Mouse (Mus musculus) MN1 (cell line): ENCODE data around the gene Thumpd2.

Source experiments
- DNase-seq: peaks from one replicate; pipeline ENCODE4 v3.0.0-alpha.2; 2016; ENCODE audit warnings: low spot score

The Thumpd2 gene

GRCm38 (mm10) chr17:81032957-81033356 lies 31.9 kb downstream of the Thumpd2 start:
- DNase-seq, result no peak

- DNase-seq, result no peak
Observed at GRCm38 (mm10) chr17:81031830-81032442, 32.9 kb downstream of the Thumpd2 start.

- no peak for DNase-seq
Observed at GRCm38 (mm10) chr17:81027331-81027730, 37.6 kb downstream of the Thumpd2 start.

GRCm38 (mm10) chr17:81017132-81017531 lies 47.8 kb downstream of the Thumpd2 start:
- DNase-seq, result peak; percentile 46

GRCm38 (mm10) chr17:81015814-81016447 lies 49.0 kb downstream of the Thumpd2 start:
- peak; percentile 86 for DNase-seq

- peak; percentile 17 for DNase-seq
Observed at GRCm38 (mm10) chr17:81010844-81011685, 53.8 kb downstream of the Thumpd2 start.

GRCm38 (mm10) chr17:81010199-81010598 lies 54.7 kb downstream of the Thumpd2 start:
- no peak for DNase-seq

- DNase-seq, result no peak
Observed at GRCm38 (mm10) chr17:81009112-81009511, 55.8 kb downstream of the Thumpd2 start.

- DNase-seq, result no peak
Observed at GRCm38 (mm10) chr17:81005292-81005691, 59.6 kb downstream of the Thumpd2 start.

GRCm38 (mm10) chr17:81004454-81004853 lies 60.4 kb downstream of the Thumpd2 start:
- no peak for DNase-seq

- DNase-seq, result no peak
Observed at GRCm38 (mm10) chr17:81002130-81002529, 62.8 kb downstream of the Thumpd2 start.

- DNase-seq, result no peak
Observed at GRCm38 (mm10) chr17:81001647-81002046, 63.2 kb downstream of the Thumpd2 start.

- DNase-seq, result no peak
Observed at GRCm38 (mm10) chr17:81001010-81001409, 63.9 kb downstream of the Thumpd2 start.

- DNase-seq, result no peak
Observed at GRCm38 (mm10) chr17:80998958-80999357, 65.9 kb downstream of the Thumpd2 start.

GRCm38 (mm10) chr17:80997226-80997625 lies 67.7 kb downstream of the Thumpd2 start:
- DNase-seq, result no peak

GRCm38 (mm10) chr17:80991535-80992127 lies 73.3 kb downstream of the Thumpd2 start:
- no peak for DNase-seq

GRCm38 (mm10) chr17:80982976-80983375 lies 81.9 kb downstream of the Thumpd2 start:
- DNase-seq, result peak; percentile 44

- peak; percentile 95 for DNase-seq
Observed at GRCm38 (mm10) chr17:80982412-80982787, 82.5 kb downstream of the Thumpd2 start.

- peak; percentile 86 for DNase-seq
Observed at GRCm38 (mm10) chr17:80981721-80982411, 83.0 kb downstream of the Thumpd2 start.

GRCm38 (mm10) chr17:80980096-80980495 lies 84.8 kb downstream of the Thumpd2 start:
- no peak for DNase-seq

GRCm38 (mm10) chr17:80977245-80977644 lies 87.6 kb downstream of the Thumpd2 start:
- no peak for DNase-seq
